Mouse (Mus musculus): ENCODE results near the gene Sstr2. TPM values are rescaled to one million over a fixed set of nuclear protein-coding genes. Genes with fewer than 3 reads are reported as not detected.

Sstr2 gene
- polyA plus RNA-seq, 1 experiment from 2014 or later: 1.3 TPM

GRCm38 (mm10) chr11:113617132-113617911 lies 1.8 kb upstream of the Sstr2 start:
- H3K9ac ChIP-seq (ENCODE audit: low read depth, low read length): no peak overlapping the region
- H3K27ac ChIP-seq (ENCODE audit: low read length): no peak overlapping the region
- WGBS: 34% methylated on average over 14 of the region's 14 CpGs
- no peaks in the 10 kb centered on the region for H3K36me3 ChIP-seq (ENCODE audit: control insufficient read depth, insufficient read depth, low read length)
- no peak overlapping the region for H3K4me3 ChIP-seq (ENCODE audit: low read length)
- H3K4me1 ChIP-seq (ENCODE audit: control insufficient read depth, insufficient read depth, low read length): peaks cover 13% of the 10 kb centered on the region
- peaks cover 34% of the 10 kb centered on the region for H3K27me3 ChIP-seq (replicated peaks; ENCODE audit: control insufficient read depth, insufficient read depth, low read length)
- 0 out of 2 replicates have a peak overlapping the region, but pooled peaks have one; percentile 0 for H3K4me2 ChIP-seq (ENCODE audit: low read depth, low read length)
- no peaks in the 10 kb centered on the region for H3K9me3 ChIP-seq (ENCODE audit: control insufficient read depth, low read length)
- ATAC-seq: peak; percentile 50

GRCm38 (mm10) chr11:113618303-113618671 lies 855 bp upstream of the Sstr2 start:
- Histone ChIP-seq H3K27ac (ENCODE audit: low read length) (no peak overlapping the region), H3K9ac (ENCODE audit: low read depth, low read length) (peak overlapping the region; percentile 58; the same call in 1 of the 2 replicates), H3K9me3 (ENCODE audit: control insufficient read depth, low read length) (no peaks in the 10 kb centered on the region), H3K4me3 (ENCODE audit: low read length) (peak overlapping the region; percentile 51), H3K36me3 (ENCODE audit: control insufficient read depth, insufficient read depth, low read length) (no peaks in the 10 kb centered on the region), H3K4me2 (ENCODE audit: low read depth, low read length) (peak overlapping the region; percentile 90), H3K4me1 (ENCODE audit: control insufficient read depth, insufficient read depth, low read length) (peaks cover 16% of the 10 kb centered on the region), H3K27me3 (replicated peaks; ENCODE audit: control insufficient read depth, insufficient read depth, low read length) (peaks cover 34% of the 10 kb centered on the region)
- WGBS: 23% methylated on average over 4 of the region's 4 CpGs
- ATAC-seq: no peak

DNA sequence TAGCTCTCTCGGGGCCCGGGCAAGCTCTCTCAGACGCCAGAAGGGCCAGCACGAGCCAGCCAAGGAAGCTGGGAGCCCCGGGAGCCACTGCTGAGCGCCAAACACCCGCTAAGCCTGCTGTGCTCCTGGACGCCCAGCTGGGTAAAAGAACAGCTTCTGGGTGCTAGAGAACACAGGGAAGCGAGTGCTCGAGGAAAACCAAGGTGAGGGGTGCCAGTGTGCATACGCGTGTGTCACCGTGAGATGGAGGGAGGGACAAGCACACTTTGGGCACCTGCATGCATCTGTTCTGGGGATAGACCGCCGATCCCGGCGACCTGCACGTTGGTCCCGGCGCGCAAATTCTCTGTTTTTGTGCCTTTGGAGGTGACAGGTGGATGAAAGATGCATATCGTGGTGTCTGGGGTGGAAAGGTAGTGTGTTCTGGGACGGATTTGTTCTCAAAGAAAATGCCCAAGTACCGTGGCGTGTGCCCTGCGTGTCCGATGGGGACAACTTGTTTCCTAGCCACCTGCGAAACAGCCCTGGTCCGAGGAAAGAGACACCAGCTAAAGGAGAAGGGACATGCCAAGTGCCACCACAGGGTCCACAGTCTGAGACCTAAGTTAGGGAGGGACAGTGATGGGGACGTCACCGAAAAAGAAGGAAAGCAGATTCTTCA lies 408 bp downstream of the Sstr2 start:
- WGBS: 4% methylated on average over 31 of the region's 31 CpGs
- Histone ChIP-seq H3K4me2 (ENCODE audit: low read depth, low read length) (peak overlapping the region; percentile 90), H3K9ac (ENCODE audit: low read depth, low read length) (peak overlapping the region; percentile 58), H3K27ac (ENCODE audit: low read length) (no peak overlapping the region), H3K36me3 (ENCODE audit: control insufficient read depth, insufficient read depth, low read length) (no peaks in the 10 kb centered on the region), H3K4me1 (ENCODE audit: control insufficient read depth, insufficient read depth, low read length) (peaks cover 16% of the 10 kb centered on the region), H3K9me3 (ENCODE audit: control insufficient read depth, low read length) (no peaks in the 10 kb centered on the region), H3K27me3 (replicated peaks; ENCODE audit: control insufficient read depth, insufficient read depth, low read length) (peaks cover 34% of the 10 kb centered on the region), H3K4me3 (ENCODE audit: low read length) (peak overlapping the region; percentile 51)
- no peak for ATAC-seq

GRCm38 (mm10) chr11:113621001-113621400 lies 1.9 kb downstream of the Sstr2 start:
- H3K27me3 ChIP-seq (replicated peaks; ENCODE audit: control insufficient read depth, insufficient read depth, low read length): peaks cover 32% of the 10 kb centered on the region
- no peak overlapping the region for H3K4me2 ChIP-seq (ENCODE audit: low read depth, low read length)
- no peak overlapping the region for H3K9ac ChIP-seq (ENCODE audit: low read depth, low read length)
- no peaks in the 10 kb centered on the region for H3K36me3 ChIP-seq (ENCODE audit: control insufficient read depth, insufficient read depth, low read length)
- no peak overlapping the region for H3K27ac ChIP-seq (ENCODE audit: low read length)
- peaks cover 16% of the 10 kb centered on the region for H3K4me1 ChIP-seq (ENCODE audit: control insufficient read depth, insufficient read depth, low read length)
- 58% methylated on average over 2 of the region's 2 CpGs for WGBS
- H3K9me3 ChIP-seq (ENCODE audit: control insufficient read depth, low read length): no peaks in the 10 kb centered on the region
- ATAC-seq: no peak
- H3K4me3 ChIP-seq (ENCODE audit: low read length): no peak overlapping the region

GRCm38 (mm10) chr11:113622028-113622427 lies 2.9 kb downstream of the Sstr2 start:
- WGBS: 81% methylated on average over 4 of the region's 4 CpGs
- peaks cover 32% of the 10 kb centered on the region for H3K27me3 ChIP-seq (replicated peaks; ENCODE audit: control insufficient read depth, insufficient read depth, low read length)
- H3K36me3 ChIP-seq (ENCODE audit: control insufficient read depth, insufficient read depth, low read length): no peaks in the 10 kb centered on the region
- no peak overlapping the region for H3K4me2 ChIP-seq (ENCODE audit: low read depth, low read length)
- H3K4me1 ChIP-seq (ENCODE audit: control insufficient read depth, insufficient read depth, low read length): peaks cover 16% of the 10 kb centered on the region
- no peaks in the 10 kb centered on the region for H3K9me3 ChIP-seq (ENCODE audit: control insufficient read depth, low read length)
- no peak for ATAC-seq
- no peak overlapping the region for H3K9ac ChIP-seq (ENCODE audit: low read depth, low read length)
- H3K27ac ChIP-seq (ENCODE audit: low read length): no peak overlapping the region
- no peak overlapping the region for H3K4me3 ChIP-seq (ENCODE audit: low read length)

DNA sequence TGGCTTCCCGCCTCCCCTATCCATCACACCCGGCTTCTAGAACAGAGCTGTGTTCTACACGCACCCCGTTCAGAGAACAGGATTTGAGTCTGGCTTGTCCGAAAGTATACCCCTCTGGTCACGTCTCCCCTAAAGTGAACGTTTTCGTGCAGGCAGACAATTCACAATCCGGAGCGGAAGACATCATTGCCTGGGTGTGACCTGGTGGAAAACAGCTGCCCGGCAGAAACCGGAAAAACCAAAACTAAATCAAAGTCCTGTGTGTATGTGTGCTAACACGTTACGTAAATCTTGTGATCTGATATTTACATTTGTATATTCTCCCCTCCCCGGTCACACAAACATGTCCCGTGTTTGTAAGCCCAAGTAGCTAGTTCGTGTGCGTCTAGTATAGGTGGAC lies 6.3 kb downstream of the Sstr2 start:
- Histone ChIP-seq H3K4me2 (ENCODE audit: low read depth, low read length) (no peak overlapping the region), H3K9ac (ENCODE audit: low read depth, low read length) (no peak overlapping the region), H3K9me3 (ENCODE audit: control insufficient read depth, low read length) (no peaks in the 10 kb centered on the region), H3K27ac (ENCODE audit: low read length) (no peak overlapping the region), H3K36me3 (ENCODE audit: control insufficient read depth, insufficient read depth, low read length) (no peaks in the 10 kb centered on the region), H3K4me1 (ENCODE audit: control insufficient read depth, insufficient read depth, low read length) (0 out of 2 replicates have a peak, but pooled peaks cover 3% of the 10 kb centered on the region), H3K4me3 (ENCODE audit: low read length) (no peak overlapping the region), H3K27me3 (replicated peaks; ENCODE audit: control insufficient read depth, insufficient read depth, low read length) (peaks cover 11% of the 10 kb centered on the region)
- WGBS: 81% methylated on average over 18 of the region's 18 CpGs
- ATAC-seq: no peak

DNA sequence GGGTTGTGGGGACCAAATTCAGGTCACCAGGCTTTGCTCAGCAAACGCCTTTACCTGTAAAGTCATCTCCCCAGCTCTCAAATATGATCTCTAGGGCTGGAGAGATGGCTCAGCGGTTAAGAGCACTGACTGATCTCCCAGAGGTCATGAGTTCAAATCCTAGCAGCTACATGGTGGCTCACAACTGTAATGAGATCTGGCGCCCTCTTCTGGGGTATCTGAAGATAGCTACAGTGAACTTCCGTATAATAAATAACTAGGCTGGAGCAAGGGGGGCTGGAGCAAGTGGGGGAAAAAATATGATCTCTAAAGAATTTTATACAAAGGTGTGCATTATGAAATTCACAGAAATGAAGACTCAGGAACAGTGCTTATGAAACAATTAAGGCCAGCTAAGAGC lies 8.6 kb downstream of the Sstr2 start:
- ATAC-seq: no peak
- no peaks in the 10 kb centered on the region for H3K36me3 ChIP-seq (ENCODE audit: control insufficient read depth, insufficient read depth, low read length)
- WGBS: 60% methylated on average over 4 of the region's 4 CpGs
- H3K9me3 ChIP-seq (ENCODE audit: control insufficient read depth, low read length): no peaks in the 10 kb centered on the region
- H3K27ac ChIP-seq (ENCODE audit: low read length): no peak overlapping the region
- H3K4me3 ChIP-seq (ENCODE audit: low read length): no peak overlapping the region
- H3K4me1 ChIP-seq (ENCODE audit: control insufficient read depth, insufficient read depth, low read length): peaks cover 7% of the 10 kb centered on the region; the same call in 1 of the 2 replicates
- H3K4me2 ChIP-seq (ENCODE audit: low read depth, low read length): no peak overlapping the region
- H3K27me3 ChIP-seq (replicated peaks; ENCODE audit: control insufficient read depth, insufficient read depth, low read length): peaks cover 2% of the 10 kb centered on the region; the same call in 1 of the 2 replicates
- no peak overlapping the region for H3K9ac ChIP-seq (ENCODE audit: low read depth, low read length)

DNA sequence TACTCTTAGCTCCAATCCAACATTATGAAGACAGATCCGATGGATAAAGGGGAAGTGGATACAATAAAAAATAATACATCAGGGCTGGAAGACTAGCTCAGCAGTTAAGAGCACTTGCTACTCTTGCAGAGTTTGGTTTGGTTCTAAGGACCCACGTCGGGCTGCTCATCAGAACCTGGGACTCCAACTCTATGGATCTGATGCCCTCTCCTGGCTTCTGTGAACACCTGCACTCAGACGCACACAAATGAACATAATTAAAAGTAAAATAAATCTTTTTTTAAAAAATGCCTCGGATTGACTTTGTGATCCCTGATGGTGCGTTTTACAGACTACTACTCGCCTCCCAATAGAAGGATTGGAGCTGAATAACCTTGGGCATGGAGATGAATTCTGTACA lies 11.5 kb downstream of the Sstr2 start:
- H3K9me3 ChIP-seq (ENCODE audit: control insufficient read depth, low read length): no peaks in the 10 kb centered on the region
- 59% methylated on average over 7 of the region's 7 CpGs for WGBS
- no peaks in the 10 kb centered on the region for H3K36me3 ChIP-seq (ENCODE audit: control insufficient read depth, insufficient read depth, low read length)
- no peak overlapping the region for H3K4me3 ChIP-seq (ENCODE audit: low read length)
- no peak overlapping the region for H3K27ac ChIP-seq (ENCODE audit: low read length)
- H3K4me2 ChIP-seq (ENCODE audit: low read depth, low read length): no peak overlapping the region
- no peak overlapping the region for H3K9ac ChIP-seq (ENCODE audit: low read depth, low read length)
- H3K4me1 ChIP-seq (ENCODE audit: control insufficient read depth, insufficient read depth, low read length): peaks cover 4% of the 10 kb centered on the region; the same call in 1 of the 2 replicates
- no peak for ATAC-seq
- H3K27me3 ChIP-seq (replicated peaks; ENCODE audit: control insufficient read depth, insufficient read depth, low read length): peaks cover 2% of the 10 kb centered on the region; the same call in 1 of the 2 replicates

GRCm38 (mm10) chr11:113631302-113631701 lies 12.2 kb downstream of the Sstr2 start:
- WGBS: 63% methylated on average over 8 of the region's 8 CpGs
- no peaks in the 10 kb centered on the region for H3K36me3 ChIP-seq (ENCODE audit: control insufficient read depth, insufficient read depth, low read length)
- H3K9me3 ChIP-seq (ENCODE audit: control insufficient read depth, low read length): no peaks in the 10 kb centered on the region
- ATAC-seq: peak; percentile 66
- H3K9ac ChIP-seq (ENCODE audit: low read depth, low read length): peak overlapping the region; percentile 43; the same call in 1 of the 2 replicates
- peaks cover 2% of the 10 kb centered on the region; the same call in 1 of the 2 replicates for H3K27me3 ChIP-seq (replicated peaks; ENCODE audit: control insufficient read depth, insufficient read depth, low read length)
- 0 out of 2 replicates have a peak overlapping the region, but pooled peaks have one; percentile 46 for H3K27ac ChIP-seq (ENCODE audit: low read length)
- peak overlapping the region; percentile 35 for H3K4me2 ChIP-seq (ENCODE audit: low read depth, low read length)
- H3K4me3 ChIP-seq (ENCODE audit: low read length): peak overlapping the region; percentile 7; the same call in 1 of the 2 replicates
- peaks cover 4% of the 10 kb centered on the region; the same call in 1 of the 2 replicates for H3K4me1 ChIP-seq (ENCODE audit: control insufficient read depth, insufficient read depth, low read length)
